Mouse (Mus musculus) embryonic facial prominence, embryonic 14.5 days (tissue): ENCODE data around the gene Fbxo17. TPM values are rescaled to one million over a fixed set of nuclear protein-coding genes. Genes with fewer than 3 reads are reported as not detected.

ENCODE experiments used
- ATAC-seq: fragments of 200-750 bp; cut with Nextera tagmentation; 2 replicates; pipeline ENCODE4 v1.8.0; 2017; ENCODE audit warnings: low read depth, moderate number of reproducible peaks, moderate TSS enrichment
- DNase-seq: peaks from one replicate; pipeline ENCODE4 v3.0.0-alpha.2; 2015; ENCODE audit warnings: low spot score
- H3K27ac ChIP-seq: fragments of 300-500 bp; sonication (generic); replicated peaks from 2 replicates; pipeline ENCODE4 v1.5.1; 2014; ENCODE audit warnings: low read depth, mild to moderate bottlenecking, low read length, moderate library complexity
- H3K27me3 ChIP-seq: fragments of 300-500 bp; sonication (generic); replicated peaks from 2 replicates; pipeline ENCODE4 v1.6.1; 2014; ENCODE audit warnings: low read length; ENCODE audit not compliant: control insufficient read depth, insufficient read depth
- H3K36me3 ChIP-seq: fragments of 300-500 bp; sonication (generic); 2 replicates; pipeline ENCODE4 v1.6.1; 2014; ENCODE audit warnings: low read length, mixed read lengths; ENCODE audit not compliant: control insufficient read depth, insufficient read depth
- H3K4me1 ChIP-seq: fragments of 300-500 bp; sonication (generic); 2 replicates; pipeline ENCODE4 v1.6.1; 2014; ENCODE audit warnings: antibody characterized with exemption, low read length; ENCODE audit not compliant: control insufficient read depth, insufficient read depth
- H3K4me2 ChIP-seq: fragments of 300-500 bp; sonication (generic); 2 replicates; pipeline ENCODE4 v1.6.1; 2014; ENCODE audit warnings: low read depth, mild to moderate bottlenecking, low read length, moderate library complexity, mixed read lengths
- H3K4me3 ChIP-seq: fragments of 300-500 bp; sonication (generic); 2 replicates; pipeline ENCODE4 v1.5.1; 2014; ENCODE audit warnings: low read depth, mild to moderate bottlenecking, low read length
- H3K9ac ChIP-seq: fragments of 300-500 bp; sonication (generic); 2 replicates; pipeline ENCODE4 v1.6.1; 2014; ENCODE audit warnings: low read depth, mild to moderate bottlenecking, low read length, moderate library complexity, mixed read lengths
- H3K9me3 ChIP-seq: fragments of 300-500 bp; sonication (generic); 2 replicates; pipeline ENCODE4 v1.6.1; 2016; ENCODE audit warnings: low read length; ENCODE audit not compliant: control insufficient read depth
- WGBS: fragments of 180-500 bp; shearing (Covaris S2); extraction: QIAGEN DNeasy Blood & Tissue Kit; methylation state at CpG from one replicate; pipeline ENCODE4 v1.1.7; 2014; 5-methylcytosine and 5-hydroxymethylcytosine counted together
- polyA plus RNA-seq: library from polyadenylated mRNA; unstranded; fragments of >200 nt; fragmentation: Nextera tagmentation; extraction: Ambion mirVana; gene quantifications from 2 replicates; pipeline ENCODE4 v1.2.1, GENCODE M21; 2014

The Fbxo17 gene
- polyA plus RNA-seq, 1 experiment from 2014 or later: 27.8 TPM

DNA sequence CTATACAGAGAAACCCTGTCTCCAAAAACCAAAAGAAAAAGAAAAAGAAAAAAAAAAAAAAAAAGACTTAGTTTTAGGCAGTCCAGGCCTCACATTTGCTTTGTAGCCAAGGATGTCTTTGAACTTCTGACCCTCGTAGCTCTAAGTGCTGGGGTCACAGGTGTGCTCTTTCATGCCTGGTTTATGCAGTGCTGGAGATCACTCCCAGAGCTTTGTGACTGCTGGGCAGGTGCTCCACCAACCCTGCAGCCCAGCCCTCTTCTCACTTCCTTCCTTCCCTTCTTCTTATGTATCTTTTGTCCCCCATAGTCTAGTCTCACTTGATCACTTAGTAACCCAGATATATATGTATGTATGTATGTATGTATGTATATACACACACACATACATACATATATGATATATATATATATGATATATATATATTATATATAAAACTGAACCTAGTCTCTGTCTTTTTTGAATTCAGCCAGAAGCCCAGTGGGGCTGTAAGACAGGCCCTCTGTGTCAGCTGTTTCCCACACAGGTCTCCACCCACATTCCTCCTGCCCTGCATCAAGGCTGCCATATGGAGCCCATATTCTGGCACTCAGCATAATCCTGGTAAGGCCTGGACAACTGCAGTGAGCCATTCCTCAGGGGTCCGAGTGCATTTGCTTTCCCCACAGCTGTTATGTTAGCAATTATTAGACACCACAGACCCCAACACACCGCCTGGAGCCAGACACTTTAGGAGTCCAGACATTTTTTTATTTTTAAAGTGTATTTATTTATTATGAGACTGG, 4.3 kb downstream of the Fbxo17 start:
- Histone ChIP-seq H3K4me1 (peaks cover 4% of the 10 kb centered on the region), H3K27ac (no peak overlapping the region), H3K36me3 (peaks cover 6% of the 10 kb centered on the region), H3K4me3 (no peak overlapping the region), H3K4me2 (no peak overlapping the region), H3K9ac (no peak overlapping the region), H3K27me3 (no peaks in the 10 kb centered on the region), H3K9me3 (no peaks in the 10 kb centered on the region)
- peak; percentile 64 for ATAC-seq
- DNase-seq: peak; percentile 88
- 40% methylated on average over 3 of the region's 3 CpGs for WGBS

DNA sequence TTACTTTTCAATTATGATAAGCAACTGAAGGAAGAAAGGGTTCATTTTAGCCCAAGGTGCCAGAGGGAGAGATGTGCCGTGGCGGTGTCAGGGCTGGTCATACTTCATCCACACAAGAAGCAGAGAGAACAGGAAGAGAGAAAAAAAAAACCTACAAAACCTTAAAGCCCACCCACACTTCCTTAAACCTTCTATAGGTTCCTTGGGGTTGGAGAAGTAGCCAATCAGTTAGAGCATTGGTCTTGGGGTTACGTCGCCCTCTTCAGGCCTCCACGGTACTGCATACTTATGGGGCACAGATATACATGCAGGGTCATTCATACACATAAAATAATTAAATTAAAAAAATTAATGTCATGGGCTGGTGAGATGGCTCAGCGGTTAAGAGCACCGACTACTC, 5.5 kb downstream of the Fbxo17 start:
- Histone ChIP-seq H3K4me3 (no peak overlapping the region), H3K27me3 (no peaks in the 10 kb centered on the region), H3K36me3 (peaks cover 6% of the 10 kb centered on the region), H3K4me1 (no peaks in the 10 kb centered on the region), H3K4me2 (no peak overlapping the region), H3K9ac (no peak overlapping the region), H3K27ac (no peak overlapping the region), H3K9me3 (no peaks in the 10 kb centered on the region)
- WGBS: 91% methylated on average over 7 of the region's 7 CpGs
- DNase-seq: no peak
- ATAC-seq: no peak

DNA sequence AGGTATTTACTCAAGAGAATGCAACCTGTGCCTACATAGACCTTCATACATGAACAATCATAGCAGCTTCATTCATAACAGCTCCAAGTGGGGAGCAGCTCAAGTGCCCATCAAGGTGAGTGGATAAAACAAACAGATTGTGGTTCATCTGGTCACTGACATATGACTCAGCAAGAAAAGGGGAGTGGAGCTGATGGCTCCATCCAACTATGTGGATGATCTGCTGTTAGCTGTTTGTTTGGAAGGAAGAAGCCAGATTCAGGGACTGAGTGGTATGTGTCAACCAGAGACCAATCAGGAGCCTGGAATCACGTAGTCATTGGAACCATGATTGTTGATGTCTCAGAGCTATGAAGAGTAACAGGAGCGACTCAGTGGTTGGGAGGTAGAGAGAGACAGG, 8.0 kb downstream of the Fbxo17 start:
- Histone ChIP-seq H3K27me3 (no peaks in the 10 kb centered on the region), H3K4me3 (no peak overlapping the region), H3K4me2 (no peak overlapping the region), H3K27ac (no peak overlapping the region), H3K9me3 (no peaks in the 10 kb centered on the region), H3K9ac (no peak overlapping the region), H3K4me1 (no peaks in the 10 kb centered on the region), H3K36me3 (peaks cover 6% of the 10 kb centered on the region)
- ATAC-seq: no peak
- no peak for DNase-seq
- 96% methylated on average over 2 of the region's 2 CpGs for whole genome bisulfite sequencing

DNA sequence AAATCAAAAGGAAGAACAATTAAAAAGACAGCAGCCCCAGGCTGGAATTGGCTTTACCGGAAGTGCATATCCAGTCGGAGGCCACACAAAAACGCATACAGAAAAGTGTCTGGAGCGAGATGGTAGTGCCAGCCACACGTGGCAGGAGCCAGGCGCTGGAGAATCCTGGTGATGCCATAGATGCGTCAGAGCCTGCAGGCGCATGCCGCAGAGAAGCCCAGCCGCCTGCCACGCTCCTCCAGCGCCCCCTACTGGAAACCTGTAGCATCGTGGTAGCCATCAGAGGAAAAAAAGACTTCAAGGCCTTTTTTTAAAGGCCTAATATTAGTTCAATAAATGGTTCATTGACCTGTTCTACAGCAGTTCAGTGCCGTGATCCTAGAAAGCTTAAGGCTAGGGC, 10.0 kb downstream of the Fbxo17 start:
- Histone ChIP-seq H3K27me3 (no peaks in the 10 kb centered on the region), H3K4me1 (no peaks in the 10 kb centered on the region), H3K9ac (no peak overlapping the region), H3K27ac (no peak overlapping the region), H3K4me3 (no peak overlapping the region), H3K36me3 (peaks cover 19% of the 10 kb centered on the region), H3K4me2 (no peak overlapping the region), H3K9me3 (peaks cover 4% of the 10 kb centered on the region)
- ATAC-seq: peak; percentile 63
- WGBS: 9% methylated on average over 14 of the region's 14 CpGs
- peak; percentile 87 for DNase-seq

GRCm38 (mm10) chr7:28727649-28728340, 11.2 kb downstream of the Fbxo17 start:
- Histone ChIP-seq H3K9ac (no peak overlapping the region), H3K9me3 (peaks cover 5% of the 10 kb centered on the region), H3K36me3 (peaks cover 20% of the 10 kb centered on the region), H3K4me1 (0 out of 2 replicates have a peak, but pooled peaks cover 5% of the 10 kb centered on the region), H3K4me2 (no peak overlapping the region), H3K27ac (no peak overlapping the region), H3K4me3 (no peak overlapping the region), H3K27me3 (no peaks in the 10 kb centered on the region)
- WGBS: 68% methylated on average over 10 of the region's 10 CpGs
- ATAC-seq (no peak), DNase-seq (peak; percentile 22)

DNA sequence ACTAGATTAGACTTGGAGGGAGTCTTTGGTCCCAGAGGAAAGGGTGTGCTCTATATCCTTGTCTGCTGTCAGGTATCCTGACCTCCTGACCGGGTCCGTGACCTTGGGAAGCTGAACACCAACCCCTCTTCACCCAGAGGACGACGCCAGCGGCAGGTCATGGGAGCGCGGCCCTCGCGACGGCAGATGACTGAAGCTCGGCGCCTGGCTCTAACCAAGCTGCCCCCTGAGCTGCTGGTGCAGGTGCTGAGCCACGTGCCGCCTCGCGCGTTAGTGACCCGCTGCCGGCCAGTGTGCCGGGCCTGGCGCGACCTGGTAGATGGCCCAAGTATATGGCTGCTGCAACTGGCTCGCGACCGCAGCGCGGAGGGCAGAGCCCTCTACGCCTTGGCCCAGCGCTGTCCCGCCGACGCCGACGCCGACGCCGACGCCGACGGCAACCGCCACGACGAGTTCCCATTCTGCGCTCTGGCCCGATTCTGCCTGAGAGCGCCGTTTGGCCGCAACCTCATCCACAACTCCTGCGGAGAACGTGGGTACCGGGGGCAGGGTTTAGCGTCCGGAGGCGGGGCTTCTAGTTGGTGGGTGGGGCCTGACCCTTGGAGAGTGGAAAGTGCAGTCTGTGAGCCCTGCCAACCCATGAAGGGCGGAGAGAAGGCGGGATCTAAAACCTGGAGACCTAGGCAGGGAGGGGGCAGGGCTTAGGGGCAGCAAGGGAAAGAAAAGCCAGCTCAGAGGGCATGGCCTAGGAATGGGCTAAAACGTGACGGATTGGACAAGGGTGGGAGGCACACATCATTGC, 15.9 kb downstream of the Fbxo17 start:
- peak; percentile 88 for ATAC-seq
- peak; percentile 88 for DNase-seq
- WGBS: 3% methylated on average over 45 of the region's 58 CpGs

DNA sequence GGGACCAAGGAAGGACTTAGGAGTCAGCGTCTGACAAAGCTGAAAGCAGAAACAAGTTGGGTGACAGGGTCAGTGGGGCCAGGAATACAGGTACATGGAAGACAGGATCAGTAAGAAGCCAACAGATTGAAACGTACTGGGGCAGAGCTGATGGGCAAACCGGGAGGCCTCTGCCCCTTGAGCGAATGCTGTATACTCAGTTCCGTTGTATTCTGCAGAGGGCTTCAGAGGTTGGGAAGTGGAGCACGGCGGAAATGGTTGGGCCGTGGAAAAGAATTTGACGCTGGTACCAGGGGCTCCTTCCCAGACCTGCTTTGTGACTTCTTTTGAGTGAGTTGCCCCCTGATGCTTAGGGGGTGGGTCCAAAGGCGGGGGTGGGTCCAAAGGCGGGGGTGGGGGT, 16.6 kb downstream of the Fbxo17 start:
- Histone ChIP-seq H3K4me3 (peak overlapping the region; percentile 45), H3K4me1 (0 out of 2 replicates have a peak, but pooled peaks cover 5% of the 10 kb centered on the region), H3K9ac (no peak overlapping the region; the same call in 1 of the 2 replicates), H3K27ac (no peak overlapping the region), H3K36me3 (peaks cover 42% of the 10 kb centered on the region), H3K9me3 (peaks cover 5% of the 10 kb centered on the region), H3K27me3 (no peaks in the 10 kb centered on the region), H3K4me2 (peak overlapping the region; percentile 74)
- no peak for ATAC-seq
- 23% methylated on average over 11 of the region's 11 CpGs for WGBS
- DNase-seq: no peak

More for the DNA sequence above, 15.9 kb downstream of the Fbxo17 start:
- Histone ChIP-seq H3K4me2 (peak overlapping the region; percentile 74), H3K27me3 (no peaks in the 10 kb centered on the region), H3K4me3 (peak overlapping the region; percentile 45), H3K36me3 (peaks cover 35% of the 10 kb centered on the region), H3K9ac (peak overlapping the region; percentile 59), H3K9me3 (peaks cover 5% of the 10 kb centered on the region), H3K27ac (no peak overlapping the region), H3K4me1 (0 out of 2 replicates have a peak, but pooled peaks cover 5% of the 10 kb centered on the region)

DNA sequence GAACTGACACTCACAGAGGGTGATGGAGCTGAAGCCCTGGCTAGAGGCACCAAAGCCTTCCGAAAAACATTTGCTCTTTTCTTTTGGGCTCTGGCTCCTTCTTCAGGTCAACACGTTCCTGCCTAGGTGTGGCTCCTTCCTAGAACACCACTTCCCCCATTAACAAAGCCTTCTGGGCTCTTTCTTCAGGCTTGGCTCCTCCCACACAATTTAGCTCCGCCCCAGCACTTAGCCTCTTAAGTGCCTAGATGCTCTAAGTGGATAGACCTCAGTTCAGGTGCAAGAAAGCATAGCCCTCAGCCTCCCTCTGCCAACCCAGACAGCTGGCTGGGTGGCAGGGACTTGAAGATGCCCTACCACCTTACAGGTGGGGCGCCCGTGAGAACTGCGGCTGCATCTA, 19.1 kb downstream of the Fbxo17 start:
- DNase-seq: no peak
- Histone ChIP-seq H3K9me3 (peaks cover 5% of the 10 kb centered on the region), H3K27me3 (no peaks in the 10 kb centered on the region), H3K27ac (no peak overlapping the region), H3K9ac (no peak overlapping the region), H3K36me3 (peaks cover 42% of the 10 kb centered on the region), H3K4me1 (0 out of 2 replicates have a peak, but pooled peaks cover 5% of the 10 kb centered on the region), H3K4me2 (no peak overlapping the region), H3K4me3 (no peak overlapping the region)
- no peak for ATAC-seq
- 81% methylated on average over 6 of the region's 6 CpGs for WGBS
